Mouse (Mus musculus) ES-E14 (cell line): Measurements from ENCODE around the gene Parp2. TPM values are rescaled to one million over a fixed set of nuclear protein-coding genes. Genes with fewer than 3 reads are reported as not detected.

Experiments
- DNase-seq: peaks from one replicate; pipeline ENCODE4 v3.0.0-alpha.2; 2013; ENCODE audit warnings: low read depth, low spot score
- H3K27ac ChIP-seq: 2 replicates; pipeline ENCODE4 v1.5.1; 2012; ENCODE audit warnings: low read depth, mild to moderate bottlenecking, low read length, moderate library complexity, mixed read lengths; ENCODE audit not compliant: poor library complexity, insufficient read depth, severe bottlenecking
- H3K36me3 ChIP-seq: 2 replicates; pipeline ENCODE4 v1.6.1; 2012; ENCODE audit warnings: mild to moderate bottlenecking, low read length, moderate library complexity, mixed read lengths; ENCODE audit not compliant: control insufficient read depth, poor library complexity, insufficient read depth, severe bottlenecking
- H3K4me1 ChIP-seq, 2 experiments: fragments of 150-350 bp in 1 of 2; sonication (generic) in 1 of 2; 2 replicates each; pipeline ENCODE4 v1.6.1; 2012; ENCODE audit warnings: low read length in 2 of 2, mild to moderate bottlenecking in 1 of 2, mixed read lengths in 1 of 2; ENCODE audit not compliant: control insufficient read depth in 2 of 2, insufficient read depth in 2 of 2, poor library complexity in 1 of 2
- H3K4me3 ChIP-seq, 2 experiments: fragments of 150-350 bp in 1 of 2; sonication (generic) in 1 of 2; 2 replicates each; pipeline ENCODE4 v1.5.1; 2012; ENCODE audit warnings: low read length in 2 of 2, low read depth in 1 of 2, mild to moderate bottlenecking in 1 of 2, mixed read lengths in 1 of 2; ENCODE audit not compliant: insufficient read depth in 1 of 2, poor library complexity in 1 of 2, severe bottlenecking in 1 of 2
- H3K9ac ChIP-seq: 2 replicates; pipeline ENCODE4 v1.6.1; 2012; ENCODE audit warnings: low read depth, mild to moderate bottlenecking, low read length, mixed read lengths; ENCODE audit not compliant: poor library complexity, insufficient read depth, severe bottlenecking
- H3K9me3 ChIP-seq: fragments of 150-350 bp; sonication (generic); 2 replicates; pipeline ENCODE4 v1.6.1; 2012; ENCODE audit warnings: low read depth, mild to moderate bottlenecking, low read length; ENCODE audit not compliant: control insufficient read depth, insufficient read depth
- CHD2 ChIP-seq: IDR thresholded peaks from 2 replicates; pipeline ENCODE4 v1.6.1; 2014; ENCODE audit warnings: mild to moderate bottlenecking, low read depth, low read length, inconsistent platforms
- HCFC1 ChIP-seq: IDR thresholded peaks from 2 replicates; pipeline ENCODE4 v1.6.1; 2012; ENCODE audit warnings: low read length, inconsistent platforms, borderline replicate concordance; ENCODE audit not compliant: insufficient read depth
- MAFK ChIP-seq: IDR thresholded peaks from 2 replicates; pipeline ENCODE4 v1.6.1; 2014; ENCODE audit warnings: mild to moderate bottlenecking, low read depth, low read length, inconsistent platforms; ENCODE audit not compliant: insufficient read depth
- ZC3H11A ChIP-seq: IDR thresholded peaks from 2 replicates; pipeline ENCODE4 v1.6.1; 2012; ENCODE audit warnings: low read depth, mild to moderate bottlenecking, inconsistent platforms, low read length, borderline replicate concordance
- ZNF384 ChIP-seq: IDR thresholded peaks from 2 replicates; pipeline ENCODE4 v1.6.1; 2012; ENCODE audit warnings: low read depth, low read length, inconsistent platforms
- in situ Hi-C, 2 experiments: fragments of 600-800 bp; cut with MboI; formaldehyde crosslinking; loops; one replicate each; pipeline ENCODE4 v1.15.1; 2025; ENCODE audit warnings: low sequenced_read_pairs in 2 of 2, inconsistent platforms in 1 of 2; ENCODE audit not compliant: unreplicated experiment in 2 of 2
- total RNA-seq: library from RNA; depleted of rRNA; stranded (reverse); fragments of 300-350 nt; gene quantifications from 2 replicates; pipeline ENCODE4 v1.2.3, GENCODE M21; 2012

Gene Parp2
- total RNA-seq, 1 experiment = 44.7 TPM

DNA sequence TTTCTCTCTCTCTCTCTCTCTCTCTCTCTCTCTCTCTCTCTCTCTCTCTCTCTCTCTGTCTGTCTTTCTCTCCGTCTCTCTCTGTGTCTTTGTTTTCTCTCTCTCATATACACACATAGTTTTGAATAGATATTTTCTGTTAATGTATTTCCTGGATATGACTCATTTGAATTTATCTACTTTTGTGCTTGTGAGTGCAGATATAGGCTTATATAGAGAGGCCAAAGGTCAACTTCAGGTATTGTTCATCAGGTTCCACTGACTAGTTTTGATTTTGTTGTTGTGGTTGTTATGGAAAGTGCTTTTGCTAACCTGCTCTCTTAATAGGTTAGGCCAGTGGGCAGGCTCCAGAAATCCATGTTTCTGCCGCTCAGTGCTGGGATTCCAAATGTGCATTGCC, 5.4 kb downstream of the Parp2 start:
- Histone ChIP-seq H3K4me3 (no peak overlapping the region), H3K36me3 (peaks cover 30% of the 10 kb centered on the region), H3K9ac (no peak overlapping the region), H3K4me1 (peaks cover 2 to 5% of the 10 kb centered on the region in 2 experiments; a peak in 3 of 4 replicates), H3K9me3 (no peaks in the 10 kb centered on the region), H3K27ac (no peak overlapping the region)
- TF ChIP-seq MAFK (no peak), ZC3H11A (no peak), CHD2 (no peak), ZNF384 (no peak), HCFC1 (no peak)
- no peak for DNase-seq
- in situ Hi-C loops = no loop called here

DNA sequence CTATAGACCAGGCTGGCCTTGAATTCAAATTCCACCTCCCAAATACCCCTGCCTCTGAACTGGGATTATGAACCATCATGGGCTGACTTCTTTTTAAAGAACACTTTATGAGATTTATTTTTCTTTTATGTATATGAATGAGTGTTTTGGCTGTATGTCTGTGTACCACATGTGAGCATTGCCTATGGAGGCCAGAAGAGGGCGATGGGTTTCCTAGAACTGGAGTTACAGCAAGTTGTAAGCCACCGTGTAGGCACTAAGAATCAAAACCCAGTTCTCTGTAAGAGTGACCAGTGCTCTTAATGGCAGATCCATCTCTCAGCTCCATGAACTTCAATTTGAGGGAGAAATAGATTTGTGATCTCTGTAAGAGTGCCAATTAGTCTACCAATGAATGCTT, 15.6 kb downstream of the Parp2 start:
- no peak for TF ChIP-seq CHD2
- TF ChIP-seq ZC3H11A = no peak
- no peak for TF ChIP-seq HCFC1
- Histone ChIP-seq H3K9ac (no peak overlapping the region), H3K27ac (no peak overlapping the region), H3K36me3 (peaks cover 15% of the 10 kb centered on the region), H3K4me1 (no peaks in the 10 kb centered on the region), H3K9me3 (no peaks in the 10 kb centered on the region), H3K4me3 (no peak overlapping the region)
- DNase-seq = no peak
- in situ Hi-C loops = loop anchor here in 1 of 2 experiments (10.0 kb wide), 1 partner anchor 242 kb away; no protein-coding TSS in a partner anchor

DNA sequence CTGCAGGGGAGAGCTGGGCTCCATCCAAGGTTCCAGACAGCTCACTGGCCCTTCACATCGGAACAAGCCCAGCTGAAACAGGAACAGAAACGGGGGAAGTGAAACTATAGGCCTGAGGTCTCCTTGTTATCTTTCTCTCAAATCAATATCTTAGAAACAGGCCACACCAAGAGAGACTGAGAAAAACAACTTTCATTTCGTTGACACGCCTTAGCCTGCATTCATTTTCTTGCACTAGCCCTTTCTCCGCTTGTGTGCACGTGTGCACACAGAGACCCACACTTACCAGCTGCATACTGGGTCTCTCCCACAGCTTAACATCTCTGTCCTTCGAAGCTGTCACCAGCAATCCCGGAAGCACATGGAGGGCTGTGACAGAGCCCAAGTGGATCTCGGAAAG, 16.6 kb downstream of the Parp2 start:
- peaks cover 13% of the 10 kb centered on the region for H3K36me3 ChIP-seq
- TF ChIP-seq ZNF384 = no peak
- no peak for TF ChIP-seq MAFK
- TF ChIP-seq HCFC1 = no peak
- TF ChIP-seq ZC3H11A = no peak
- TF ChIP-seq CHD2 = no peak

DNA sequence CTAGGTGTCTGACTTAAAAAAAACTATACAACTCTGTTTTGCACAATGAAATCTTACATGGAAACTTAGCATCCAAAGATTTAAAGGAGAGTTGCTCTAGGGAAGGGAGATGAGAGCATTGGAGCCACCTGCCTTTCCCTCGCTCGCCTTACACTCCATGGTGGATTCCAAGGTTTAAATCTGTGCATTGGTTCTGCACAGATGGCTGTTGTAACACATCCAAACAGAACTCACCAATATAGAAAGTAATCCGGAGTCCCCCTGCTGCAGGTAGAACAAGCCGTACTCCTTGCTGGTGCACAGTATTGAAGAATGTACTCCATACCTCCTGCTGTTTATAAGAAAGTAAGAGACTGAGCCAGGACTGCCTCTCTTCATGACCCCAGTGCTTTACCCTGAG, 18.9 kb downstream of the Parp2 start:
- H3K9me3 ChIP-seq = no peaks in the 10 kb centered on the region
- no peak for TF ChIP-seq MAFK
- TF ChIP-seq HCFC1 = no peak
- TF ChIP-seq CHD2 = no peak
- no peak for TF ChIP-seq ZC3H11A
- no peak for TF ChIP-seq ZNF384
- H3K27ac ChIP-seq = no peak overlapping the region
- H3K4me3 ChIP-seq = no peak overlapping the region
- in situ Hi-C loops = loop anchor here (10.0 to 25.0 kb wide), 2 partner anchors 236 to 238 kb away; partner anchors contain the start of genes Olfr750 (in 1 of the 2), Rnase11 (in 1 of the 2) and Rnase12 (in 1 of the 2)
- no peak for DNase-seq
- H3K9ac ChIP-seq = no peak overlapping the region
- peaks cover 4% of the 10 kb centered on the region for H3K36me3 ChIP-seq
- no peaks in the 10 kb centered on the region; a peak in 1 of 4 replicates for H3K4me1 ChIP-seq

More for the DNA sequence above, 16.6 kb downstream of the Parp2 start:
- H3K9ac ChIP-seq = no peak overlapping the region
- in situ Hi-C loops = loop anchor here in 1 of 2 experiments (10.0 kb wide), 1 partner anchor 241 kb away; no protein-coding TSS in a partner anchor
- DNase-seq = no peak
- H3K4me1 ChIP-seq = no peaks in the 10 kb centered on the region
- H3K9me3 ChIP-seq = no peaks in the 10 kb centered on the region
- no peak overlapping the region for H3K27ac ChIP-seq
- no peak overlapping the region for H3K4me3 ChIP-seq

DNA sequence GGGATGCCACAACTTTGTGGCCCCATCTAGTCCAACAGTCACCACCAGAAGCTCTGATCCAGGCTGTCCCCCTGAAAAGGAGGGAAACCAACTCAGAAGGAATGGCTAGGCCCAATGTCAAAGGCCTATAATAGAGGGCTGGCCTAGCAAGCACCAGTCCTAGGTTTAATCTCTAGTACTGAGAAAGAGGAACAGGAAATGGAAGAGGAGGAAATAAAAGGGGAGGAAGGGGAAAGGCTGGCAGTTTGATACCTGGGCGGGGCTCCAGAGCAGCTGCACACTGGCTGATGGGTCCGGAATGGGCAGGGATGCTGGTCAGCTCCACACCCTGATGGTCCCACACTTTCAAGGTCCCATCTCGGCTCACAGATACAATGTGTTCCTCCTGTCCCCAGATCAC, 22.2 kb downstream of the Parp2 start:
- Histone ChIP-seq H3K27ac (no peak overlapping the region), H3K9ac (no peak overlapping the region), H3K4me3 (no peak overlapping the region), H3K9me3 (no peaks in the 10 kb centered on the region), H3K4me1 (peaks cover 0 to 2% of the 10 kb centered on the region in 2 experiments; a peak in 1 of 4 replicates), H3K36me3 (0 out of 2 replicates have a peak, but pooled peaks cover 2% of the 10 kb centered on the region)
- in situ Hi-C loops = loop anchor here (10.0 to 25.0 kb wide), 2 partner anchors 232 to 235 kb away; partner anchors contain the start of genes Olfr750 (in 1 of the 2), Rnase11 (in 1 of the 2) and Rnase12 (in 1 of the 2)
- no peak for TF ChIP-seq ZNF384
- no peak for TF ChIP-seq ZC3H11A
- TF ChIP-seq MAFK = no peak
- TF ChIP-seq HCFC1 = no peak
- no peak for DNase-seq
